Mouse (Mus musculus) thymus, adult 2 months (tissue): ENCODE measurements around the gene 2010003K11Rik.

ENCODE experiments used
- CTCF ChIP-seq: fragments of 200-500 bp; IDR thresholded peaks from 2 replicates; pipeline ENCODE4 v1.5.1; 2012; ENCODE audit warnings: mild to moderate bottlenecking, control low read depth, low read length, moderate library complexity, borderline replicate concordance; ENCODE audit not compliant: control insufficient read depth, poor library complexity, insufficient read depth; ENCODE audit errors: extremely low read depth
- POLR2A ChIP-seq: fragments of 200-500 bp; IDR thresholded peaks from 2 replicates; pipeline ENCODE4 v1.6.1; 2012; ENCODE audit warnings: mild to moderate bottlenecking, low read length, control low read depth, moderate library complexity; ENCODE audit not compliant: control insufficient read depth, poor library complexity, insufficient read depth; ENCODE audit errors: extremely low read depth

GRCm38 (mm10) chr19:4497263-4497973 lies 965 bp downstream of the 2010003K11Rik start:
- no peak for TF ChIP-seq POLR2A
- TF ChIP-seq CTCF = peak; percentile 71; the same call in 1 of the 2 replicates
